Mouse (Mus musculus): Measurements from ENCODE around the gene Serpinf1. TPM values are rescaled to one million over a fixed set of nuclear protein-coding genes. Genes with fewer than 3 reads are reported as not detected.
A peak's percentile ranks its signal among the peaks of the same experiment; 100 is the strongest.

Serpinf1 gene
- total RNA-seq, 2 experiments from 2014 or later, result 21.7 to 32.9 TPM

Small RNAs within 50 kb of the gene (microRNA-seq; reads per million reads assigned to microRNA genes)
- gene Mir22, result 56,821 reads per million, percentile 99 among the genes with 10 or more reads in this experiment

Other genes starting within 250 kb of the Serpinf1 start
- 10 to 100 TPM; 20.7 to 22.4 TPM for gene Ovca2, start 243.9 kb downstream of the Serpinf1 start, total RNA-seq (2021)
- gene Dph1, start 231.5 kb downstream of the Serpinf1 start, total RNA-seq (2021), result 10 to 100 TPM; 29.8 to 30.6 TPM
- gene Rtn4rl1, start 228.9 kb downstream of the Serpinf1 start, total RNA-seq (2021), result 10 to 100 TPM; 37.3 to 53.0 TPM
- gene Rpa1, start 74.4 kb downstream of the Serpinf1 start, total RNA-seq (2021), result 10 to 100 TPM; 51.3 to 56.1 TPM
- gene Smyd4, start 74.3 kb downstream of the Serpinf1 start, total RNA-seq (2021), result 10 to 100 TPM in 1 of 2 experiments, 1 to 10 TPM in 1; 9.9 to 10.9 TPM
- gene Serpinf2, start 16.9 kb upstream of the Serpinf1 start, total RNA-seq (2021), result under 1 TPM in 1 of 2 experiments, not detected in 1; 0.46 TPM
- 10 to 100 TPM; 12.0 to 18.2 TPM for gene Wdr81, start 32.0 kb upstream of the Serpinf1 start, total RNA-seq (2021)
- 10 to 100 TPM; 10.1 to 14.3 TPM for gene Tlcd2, start 39.0 kb upstream of the Serpinf1 start, total RNA-seq (2021)
- 100 to 1,000 TPM; 146 to 161 TPM for gene Prpf8, start 64.1 kb upstream of the Serpinf1 start, total RNA-seq (2021)
- gene Rilp, start 87.4 kb upstream of the Serpinf1 start, total RNA-seq (2021), result 10 to 100 TPM in 1 of 2 experiments, 1 to 10 TPM in 1; 9.3 to 11.5 TPM
- 1 to 10 TPM; 8.7 TPM for gene Scarf1, start 90.8 kb upstream of the Serpinf1 start, total RNA-seq (2021)
- gene Slc43a2, start 109.0 kb upstream of the Serpinf1 start, total RNA-seq (2021), result 10 to 100 TPM; 21.4 TPM
- 100 to 1,000 TPM; 169 to 177 TPM for gene Pitpna, start 165.4 kb upstream of the Serpinf1 start, total RNA-seq (2021)
- gene Inpp5k, start 208.3 kb upstream of the Serpinf1 start, total RNA-seq (2021), result 10 to 100 TPM; 27.9 to 48.1 TPM
- gene Myo1c, start 227.8 kb upstream of the Serpinf1 start, total RNA-seq (2021), result 100 to 1,000 TPM; 155 to 158 TPM

Data from adrenal gland, postnatal 36 days (tissue).